Mouse (Mus musculus): ENCODE measurements at regions not wholly inside any gene's neighbourhood (a gene's known extent, or its start where the extent isn't known, plus 50 kb on each side); places are given as distances from the start of the nearest gene placed in this dataset.

- in situ Hi-C loops (cut with MboI; ENCODE audit: low pct_ligation_motif_present, low pct_unique_long_range_greater_than_20kb, low sequenced_read_pairs): loop anchor here (10.0 kb wide), 3 partner anchors 150 to 600 kb away; partner anchors contain the start of genes Gng5 and Spata1
- H3K36me3 ChIP-seq (replicated peaks in 1 of 2; ENCODE audit: control insufficient read depth in 1 of 2, insufficient read depth in 1 of 2, low read length in 1 of 2): no peaks in the 10 kb centered on the region
- H3K4me3 ChIP-seq (replicated peaks in 1 of 3; ENCODE audit: low read depth in 2 of 3, low read length in 2 of 3, poor library complexity in 1 of 3): no peak overlapping the region
- no peak for DNase-seq (ENCODE audit: extremely low read depth)
- H3K27me3 ChIP-seq (replicated peaks): peaks cover 9% of the 10 kb centered on the region
- no peak overlapping the region for H3K27ac ChIP-seq (ENCODE audit: insufficient read depth, low read depth)
- H3K4me2 ChIP-seq (ENCODE audit: insufficient read depth, low read depth, poor library complexity, severe bottlenecking): no peak overlapping the region
- peaks cover 0 to 6% of the 10 kb centered on the region in 2 experiments; a peak in 3 of 4 replicates for H3K4me1 ChIP-seq (ENCODE audit: control insufficient read depth in 1 of 2, insufficient read depth in 2 of 2)
- TF ChIP-seq ZMIZ1 (IDR thresholded peaks at IDR 0.05; ENCODE audit: low read depth, low read length) (no peak), ZC3H11A (IDR thresholded peaks at IDR 0.05; ENCODE audit: low read depth, low read length) (no peak), GABPA (IDR thresholded peaks at IDR 0.05; ENCODE audit: insufficient replicate concordance, low read depth, low read length) (no peak), PAX5 (IDR thresholded peaks at IDR 0.05; ENCODE audit: low read length) (no peak), CHD2 (IDR thresholded peaks at IDR 0.05; ENCODE audit: low read length) (no peak), JUN (IDR thresholded peaks at IDR 0.05; ENCODE audit: insufficient read depth, low read depth, low read length) (no peak), BHLHE40 (IDR thresholded peaks at IDR 0.05; ENCODE audit: low read depth, low read length) (no peak), CTCF (conservative IDR thresholded peaks at IDR 0.05 in 1 of 2, IDR thresholded peaks at IDR 0.05 in 1 of 2; ENCODE audit: low read depth in 2 of 2, low read length in 2 of 2) (no peak), ELF1 (IDR thresholded peaks at IDR 0.05; ENCODE audit: low read depth, low read length) (no peak), ETS1 (conservative IDR thresholded peaks at IDR 0.05; ENCODE audit: low read depth, low read length) (no peak), MAZ (IDR thresholded peaks at IDR 0.05; ENCODE audit: low read depth, low read length) (no peak), NRF1 (IDR thresholded peaks at IDR 0.05; ENCODE audit: low read depth, low read length) (no peak), USF1 (IDR thresholded peaks at IDR 0.05; ENCODE audit: low read depth, low read length) (no peak), HCFC1 (IDR thresholded peaks at IDR 0.05; ENCODE audit: low read depth, low read length) (no peak), MXI1 (IDR thresholded peaks at IDR 0.05; ENCODE audit: low read depth, low read length) (no peak), TBP (conservative IDR thresholded peaks at IDR 0.05; ENCODE audit: low read depth, low read length) (no peak), JUND (conservative IDR thresholded peaks at IDR 0.05; ENCODE audit: low read depth, low read length) (no peak), NELFE (IDR thresholded peaks at IDR 0.05; ENCODE audit: low read depth, low read length) (no peak), SIN3A (IDR thresholded peaks at IDR 0.05; ENCODE audit: low read length) (no peak), EP300 (IDR thresholded peaks at IDR 0.05; ENCODE audit: low read length) (no peak)
- dilution Hi-C loops (cut with MboI; ENCODE audit: extremely low pct_ligation_motif_present, extremely low pct_unique_long_range_greater_than_20kb, low sequenced_read_pairs): no loop called here
- peaks cover 3% of the 10 kb centered on the region for H3K9me3 ChIP-seq (replicated peaks; ENCODE audit: low read length)
- H3K9ac ChIP-seq (ENCODE audit: insufficient read depth, low read depth): no peak overlapping the region
- no peaks in the 10 kb centered on the region for H3K79me2 ChIP-seq (replicated peaks; ENCODE audit: control insufficient read depth, extremely low read depth, insufficient read depth, poor library complexity, severe bottlenecking)
These were observed 59.9 kb upstream of the Ssx2ip start for GRCm38 (mm10) chr3:146344402-146345025.

- Histone ChIP-seq H3K4me3 (replicated peaks in 1 of 3; ENCODE audit: low read depth in 2 of 3, low read length in 2 of 3, poor library complexity in 1 of 3) (no peak overlapping the region), H3K27ac (ENCODE audit: insufficient read depth, low read depth) (no peak overlapping the region)
These were observed 59.1 kb upstream of the Ssx2ip start for GRCm38 (mm10) chr3:146345308-146345780.

More at GRCm38 (mm10) chr3:146345308-146345780, 59.1 kb upstream of the Ssx2ip start:
- TF ChIP-seq JUN (IDR thresholded peaks at IDR 0.05; ENCODE audit: insufficient read depth, low read depth, low read length): no peak
- TF ChIP-seq BHLHE40 (IDR thresholded peaks at IDR 0.05; ENCODE audit: low read depth, low read length): no peak; the same call in 1 of the 2 replicates
- TF ChIP-seq TBP (conservative IDR thresholded peaks at IDR 0.05; ENCODE audit: low read depth, low read length): no peak
- no peak for TF ChIP-seq USF2 (conservative IDR thresholded peaks at IDR 0.05; ENCODE audit: low read depth, low read length)
- peak; percentile 97 for TF ChIP-seq SMC3 (IDR thresholded peaks at IDR 0.05; ENCODE audit: low read depth, low read length)
- TF ChIP-seq MEF2A (IDR thresholded peaks at IDR 0.05; ENCODE audit: borderline replicate concordance, low read depth, low read length): 0 out of 2 replicates have a peak, but pooled peaks have one; percentile 35
- TF ChIP-seq RAD21 (IDR thresholded peaks at IDR 0.05; ENCODE audit: low read depth, low read length): peak; percentile 100
- peak; percentile 29; the same call in 1 of the 2 replicates for TF ChIP-seq NELFE (IDR thresholded peaks at IDR 0.05; ENCODE audit: low read depth, low read length)
- TF ChIP-seq IRF4 (IDR thresholded peaks at IDR 0.05; ENCODE audit: low read depth, low read length): peak; percentile 53; the same call in 1 of the 2 replicates
- TF ChIP-seq CTCF (conservative IDR thresholded peaks at IDR 0.05 in 1 of 2, IDR thresholded peaks at IDR 0.05 in 1 of 2; ENCODE audit: low read depth in 2 of 2, low read length in 2 of 2): peak; percentile 96 to 99
- no peak for TF ChIP-seq HCFC1 (IDR thresholded peaks at IDR 0.05; ENCODE audit: low read depth, low read length)
- 0 out of 2 replicates have a peak, but pooled peaks have one; percentile 17 for TF ChIP-seq TCF12 (IDR thresholded peaks at IDR 0.05; ENCODE audit: low read depth, low read length)
- no peak for TF ChIP-seq SIN3A (IDR thresholded peaks at IDR 0.05; ENCODE audit: low read length)
- TF ChIP-seq EP300 (IDR thresholded peaks at IDR 0.05; ENCODE audit: low read length): no peak
- TF ChIP-seq ZC3H11A (IDR thresholded peaks at IDR 0.05; ENCODE audit: low read depth, low read length): peak; percentile 85
- peak; percentile 42 for TF ChIP-seq MXI1 (IDR thresholded peaks at IDR 0.05; ENCODE audit: low read depth, low read length)
- peak; percentile 88 for DNase-seq (ENCODE audit: extremely low read depth)
- dilution Hi-C loops (cut with MboI; ENCODE audit: extremely low pct_ligation_motif_present, extremely low pct_unique_long_range_greater_than_20kb, low sequenced_read_pairs) (no loop called here), in situ Hi-C loops (cut with MboI; ENCODE audit: low pct_ligation_motif_present, low pct_unique_long_range_greater_than_20kb, low sequenced_read_pairs) (loop anchor here (10.0 kb wide), 3 partner anchors 149 to 599 kb away; partner anchors contain the start of genes Gng5 and Spata1)
- H3K4me2 ChIP-seq (ENCODE audit: insufficient read depth, low read depth, poor library complexity, severe bottlenecking): peak overlapping the region; percentile 80
- H3K79me2 ChIP-seq (replicated peaks; ENCODE audit: control insufficient read depth, extremely low read depth, insufficient read depth, poor library complexity, severe bottlenecking): no peaks in the 10 kb centered on the region
- peaks cover 3% of the 10 kb centered on the region for H3K9me3 ChIP-seq (replicated peaks; ENCODE audit: low read length)
- no peaks in the 10 kb centered on the region for H3K36me3 ChIP-seq (replicated peaks in 1 of 2; ENCODE audit: control insufficient read depth in 1 of 2, insufficient read depth in 1 of 2, low read length in 1 of 2)
- 0 out of 2 replicates have a peak overlapping the region, but pooled peaks have one; percentile 17 for H3K9ac ChIP-seq (ENCODE audit: insufficient read depth, low read depth)
- H3K4me1 ChIP-seq (ENCODE audit: control insufficient read depth in 1 of 2, insufficient read depth in 2 of 2): peaks cover 0 to 5% of the 10 kb centered on the region in 2 experiments; a peak in 3 of 4 replicates
- H3K27me3 ChIP-seq (replicated peaks): peaks cover 9% of the 10 kb centered on the region
